Mouse (Mus musculus) layer of hippocampus, adult 8-10 months (tissue): ENCODE results near the gene Casp12. TPM values are rescaled to one million over a fixed set of nuclear protein-coding genes. Genes with fewer than 3 reads are reported as not detected.
"Not testable (repeated sequence)": the region's sequence is repeated elsewhere in the genome, so short reads cannot be mapped to it uniquely, and the experiment has no call there.

Experiments
- DNase-seq, 2 experiments: peaks; one replicate each; pipeline ENCODE4 v3.0.0; 2022; ENCODE audit warnings: low spot score in 2 of 2
- total RNA-seq, 4 experiments: library from RNA; stranded (reverse); gene quantifications; 2 replicates each; pipeline ENCODE4 v1.2.4; 2022

Casp12 gene
- 1 to 10 TPM; 1.3 to 2.4 (median 1.3) TPM for total RNA-seq

- DNase-seq: no peak
Measured at GRCm38 (mm10) chr9:5345291-5345898, at the start of gene Casp12. Gene Casp12, plus strand, starts transcription at chr9:5345430.

GRCm38 (mm10) chr9:5296354-5297237 lies 48.6 kb upstream of the Casp12 start:
- DNase-seq: no peak

- DNase-seq: no peak
Measured at GRCm38 (mm10) chr9:5298329-5299131, 46.7 kb upstream of the Casp12 start, which contains the start of gene Casp1. Gene Casp1, plus strand, starts transcription at chr9:5298517.

GRCm38 (mm10) chr9:5299132-5299381 lies 46.2 kb upstream of the Casp12 start:
- DNase-seq: no peak

GRCm38 (mm10) chr9:5308561-5308960 lies 36.7 kb upstream of the Casp12 start, which contains the start of gene Casp4:
Gene Casp4, plus strand, starts transcription at chr9:5308828.
- DNase-seq: no peak

- no peak for DNase-seq
Measured at GRCm38 (mm10) chr9:5310112-5310511, 35.1 kb upstream of the Casp12 start.

- no peak for DNase-seq
Measured at GRCm38 (mm10) chr9:5311435-5311834, 33.8 kb upstream of the Casp12 start.

GRCm38 (mm10) chr9:5328204-5328603 lies 17.0 kb upstream of the Casp12 start:
- no peak for DNase-seq

GRCm38 (mm10) chr9:5332441-5332840 lies 12.8 kb upstream of the Casp12 start:
- DNase-seq: no peak

- DNase-seq: no peak
Measured at GRCm38 (mm10) chr9:5333422-5333821, 11.8 kb upstream of the Casp12 start.

- no peak for DNase-seq
Measured at GRCm38 (mm10) chr9:5343092-5343491, 2.1 kb upstream of the Casp12 start.

- DNase-seq: no peak
Measured at GRCm38 (mm10) chr9:5344090-5344489, 1.1 kb upstream of the Casp12 start.

GRCm38 (mm10) chr9:5347381-5347780 lies 2.2 kb downstream of the Casp12 start:
- DNase-seq: no peak

- DNase-seq: no peak
Measured at GRCm38 (mm10) chr9:5353673-5354072, 8.4 kb downstream of the Casp12 start.

- DNase-seq: no peak
Measured at GRCm38 (mm10) chr9:5356801-5357200, 11.6 kb downstream of the Casp12 start.

- no peak for DNase-seq
Measured at GRCm38 (mm10) chr9:5393561-5393960, 48.3 kb downstream of the Casp12 start.

- not testable (repeated sequence) for DNase-seq
Measured at GRCm38 (mm10) chr9:5395861-5396260, 50.6 kb downstream of the Casp12 start.

GRCm38 (mm10) chr9:5410988-5411568 lies 65.8 kb downstream of the Casp12 start:
- DNase-seq: no peak

- no peak for DNase-seq
Measured at GRCm38 (mm10) chr9:5412446-5413111, 67.3 kb downstream of the Casp12 start.

- DNase-seq: no peak
Measured at GRCm38 (mm10) chr9:5417871-5418270, 72.6 kb downstream of the Casp12 start.
